14 mouse cellular contexts compared by ENCODE assay signal in the genomic region with DNA sequence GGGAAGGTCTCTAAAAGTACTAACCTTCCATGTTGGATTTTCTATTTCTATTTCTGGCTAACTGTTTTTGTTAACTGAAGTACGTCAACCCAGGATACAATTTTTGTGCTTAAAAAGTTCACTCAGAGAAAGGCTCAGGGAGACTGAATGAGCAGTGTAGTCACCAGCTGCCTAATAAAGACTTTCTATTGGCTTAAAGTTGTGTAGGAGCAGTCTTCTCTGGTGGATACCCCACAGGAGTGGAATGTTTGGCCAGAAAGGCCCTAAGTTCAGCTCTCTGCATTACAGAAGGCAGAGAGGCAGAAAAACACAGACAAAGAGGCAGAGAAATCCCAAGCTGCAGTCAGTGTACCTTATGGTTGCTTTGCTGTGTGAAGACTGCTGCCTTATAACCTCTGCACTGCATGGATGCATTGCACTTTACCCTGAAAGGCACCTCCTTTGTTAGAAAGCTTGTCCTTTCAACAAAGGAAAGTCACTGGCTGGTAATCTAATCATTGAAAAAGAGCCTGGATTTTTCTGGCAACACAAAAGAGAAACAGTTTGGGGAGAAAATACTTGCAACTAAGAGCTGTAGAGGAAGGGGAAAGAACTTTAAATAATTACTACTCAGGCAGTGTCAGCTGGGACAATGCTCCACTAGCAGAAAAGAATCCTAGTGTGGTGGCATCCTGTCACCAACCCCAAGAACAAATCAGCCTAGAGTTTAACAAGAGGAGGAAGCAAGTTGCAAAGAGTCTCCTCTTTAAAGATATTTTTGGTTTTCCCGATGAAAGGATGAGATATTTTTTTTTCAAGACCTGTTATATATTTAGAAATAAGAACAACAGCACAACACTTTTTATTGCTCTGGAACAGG.
DNase-seq lines count a peak whose midpoint lies in the region; ATAC-seq lines count a peak whose summit lies in the region.
"Had no signal": no experiment of that assay in that cellular context is flagged by ENCODE, and none has a peak within 500 bp of the region (broad histone marks: within the 10 kb centered on the region; RNA-seq: fewer than 3 reads in every experiment).

No protein-coding gene starts in this region.

- peaks cover 55% of the 10 kb centered on the region for H3K27me3 ChIP-seq in forebrain, embryonic 10.5 days (ENCODE audit: poor library complexity, severe bottlenecking)
- no peaks in the 10 kb centered on the region for H3K27me3 ChIP-seq in forebrain, embryonic 15.5 days
- H3K27me3 ChIP-seq in kidney, embryonic 15.5 days = no peaks in the 10 kb centered on the region
- H3K27me3 ChIP-seq in hindbrain, embryonic 14.5 days (ENCODE audit: control insufficient read depth, insufficient read depth, low read length) = no peaks in the 10 kb centered on the region
- H3K27me3 ChIP-seq in neural tube, embryonic 13.5 days = no peaks in the 10 kb centered on the region

- no peak overlapping the region for H3K9ac ChIP-seq in forebrain, embryonic 15.5 days (replicated peaks)
- no peak overlapping the region for H3K9ac ChIP-seq in kidney, embryonic 15.5 days
- H3K9ac ChIP-seq in hindbrain, embryonic 14.5 days = no peak overlapping the region
- H3K9ac ChIP-seq in neural tube, embryonic 13.5 days = no peak overlapping the region
- H3K9ac ChIP-seq: forebrain, embryonic 13.5 days; liver, embryonic 14.5 days had no signal

- H3K4me1 ChIP-seq in forebrain, embryonic 10.5 days = peaks cover 34% of the 10 kb centered on the region
- no peaks in the 10 kb centered on the region for H3K4me1 ChIP-seq in forebrain, embryonic 15.5 days
- peaks cover 8% of the 10 kb centered on the region; the same call in 1 of the 2 replicates for H3K4me1 ChIP-seq in kidney, embryonic 15.5 days
- 0 out of 2 replicates have a peak, but pooled peaks cover 4% of the 10 kb centered on the region for H3K4me1 ChIP-seq in hindbrain, embryonic 14.5 days (replicated peaks; ENCODE audit: control insufficient read depth, insufficient read depth, low read length)
- H3K4me1 ChIP-seq in neural tube, embryonic 13.5 days (replicated peaks) = peaks cover 7% of the 10 kb centered on the region

- no peak overlapping the region for H3K4me3 ChIP-seq in forebrain, embryonic 10.5 days
- no peak overlapping the region for H3K4me3 ChIP-seq in forebrain, embryonic 15.5 days
- H3K4me3 ChIP-seq in kidney, embryonic 15.5 days (replicated peaks) = no peak overlapping the region
- H3K4me3 ChIP-seq in hindbrain, embryonic 14.5 days (replicated peaks; ENCODE audit: low read length) = no peak overlapping the region
- no peak overlapping the region for H3K4me3 ChIP-seq in neural tube, embryonic 13.5 days
- H3K4me3 ChIP-seq: forebrain, embryonic 13.5 days had no signal

- H3K9me3 ChIP-seq in forebrain, embryonic 10.5 days = no peaks in the 10 kb centered on the region
- H3K9me3 ChIP-seq in forebrain, embryonic 15.5 days = no peaks in the 10 kb centered on the region
- H3K9me3 ChIP-seq in kidney, embryonic 15.5 days (replicated peaks) = no peaks in the 10 kb centered on the region
- H3K9me3 ChIP-seq in hindbrain, embryonic 14.5 days (ENCODE audit: control insufficient read depth, low read length) = no peaks in the 10 kb centered on the region
- no peaks in the 10 kb centered on the region for H3K9me3 ChIP-seq in neural tube, embryonic 13.5 days
- H3K9me3 ChIP-seq: forebrain, embryonic 13.5 days had no signal

- ATAC-seq in forebrain, embryonic 15.5 days (replicated peaks) = no peak
- peak; percentile 36; the same call in 1 of the 2 replicates for ATAC-seq in kidney, embryonic 15.5 days (replicated peaks; ENCODE audit: low FRiP score)
- peak; percentile 43; the same call in 1 of the 2 replicates for ATAC-seq in hindbrain, embryonic 14.5 days (ENCODE audit: low FRiP score)
- ATAC-seq in neural tube, embryonic 13.5 days (ENCODE audit: low read depth) = no peak
- no peak for ATAC-seq in erythroid progenitor cell, adult 5-6 weeks (replicated peaks; ENCODE audit: low FRiP score, poor library complexity, severe bottlenecking)
- ATAC-seq: forebrain, embryonic 13.5 days had no signal

- H3K4me2 ChIP-seq in forebrain, embryonic 15.5 days (replicated peaks) = no peak overlapping the region
- H3K4me2 ChIP-seq in kidney, embryonic 15.5 days = no peak overlapping the region
- H3K4me2 ChIP-seq in hindbrain, embryonic 14.5 days (replicated peaks) = no peak overlapping the region
- no peak overlapping the region for H3K4me2 ChIP-seq in neural tube, embryonic 13.5 days
- H3K4me2 ChIP-seq: forebrain, embryonic 13.5 days had no signal

- peak overlapping the region; percentile 54; the same call in 1 of the 2 replicates for H3K27ac ChIP-seq in forebrain, embryonic 10.5 days
- no peak overlapping the region for H3K27ac ChIP-seq in forebrain, embryonic 15.5 days (replicated peaks)
- peak overlapping the region; percentile 70; the same call in 1 of the 2 replicates for H3K27ac ChIP-seq in kidney, embryonic 15.5 days
- no peak overlapping the region for H3K27ac ChIP-seq in hindbrain, embryonic 14.5 days
- 0 out of 2 replicates have a peak overlapping the region, but pooled peaks have one; percentile 28 for H3K27ac ChIP-seq in neural tube, embryonic 13.5 days (replicated peaks)
- H3K27ac ChIP-seq: forebrain, embryonic 13.5 days; liver, embryonic 14.5 days had no signal

- no peak for DNase-seq in forebrain, embryonic 10.5 days (ENCODE audit: extremely low spot score, low spot score)
- no peak for DNase-seq in kidney, postnatal 25 days
- no peak for DNase-seq in hindbrain, embryonic 14.5 days (ENCODE audit: low spot score)
- no peak for DNase-seq in T-cell, adult 2 months (ENCODE audit: low spot score)
- DNase-seq: adrenal gland, adult 8-10 months; cerebellum, adult 9-11 months; layer of hippocampus, postnatal 36 days; retina, postnatal 1 day had no signal

- 47% methylated on average over 2 of the region's 2 CpGs for WGBS in forebrain, embryonic 10.5 days
- WGBS in forebrain, embryonic 15.5 days = 48% methylated on average over 2 of the region's 2 CpGs
- 68% methylated on average over 2 of the region's 2 CpGs for WGBS in kidney, embryonic 15.5 days
- 38% methylated on average over 2 of the region's 2 CpGs for WGBS in hindbrain, embryonic 14.5 days
- WGBS in neural tube, embryonic 13.5 days = 64% methylated on average over 2 of the region's 2 CpGs

- H3K36me3 ChIP-seq in forebrain, embryonic 10.5 days (replicated peaks) = no peaks in the 10 kb centered on the region
- no peaks in the 10 kb centered on the region for H3K36me3 ChIP-seq in forebrain, embryonic 15.5 days
- no peaks in the 10 kb centered on the region for H3K36me3 ChIP-seq in kidney, embryonic 15.5 days
- H3K36me3 ChIP-seq in hindbrain, embryonic 14.5 days (replicated peaks; ENCODE audit: control insufficient read depth, insufficient read depth) = no peaks in the 10 kb centered on the region
- no peaks in the 10 kb centered on the region for H3K36me3 ChIP-seq in neural tube, embryonic 13.5 days

Comparison
In these comparisons a context has a peak if more than half of its experiments do, and no peak if none do; other contexts are left out.
1. H3K27ac ChIP-seq: peak in forebrain, embryonic 10.5 days (single experiment), kidney, embryonic 15.5 days (single experiment) and neural tube, embryonic 13.5 days (single experiment); none in forebrain, embryonic 15.5 days (single experiment) and hindbrain, embryonic 14.5 days (single experiment).
2. ATAC-seq: peak in kidney, embryonic 15.5 days (single experiment) and hindbrain, embryonic 14.5 days (single experiment); none in forebrain, embryonic 15.5 days (single experiment), neural tube, embryonic 13.5 days (single experiment) and erythroid progenitor cell, adult 5-6 weeks (single experiment).